Mouse (Mus musculus): ENCODE data around the gene Pdzk1ip1.

The Pdzk1ip1 gene

GRCm38 (mm10) chr4:115121608-115122007 is 33.1 kb downstream of the Pdzk1ip1 start:
- DNase-seq (ENCODE audit: low spot score in 2 of 2) = no peak

DNA sequence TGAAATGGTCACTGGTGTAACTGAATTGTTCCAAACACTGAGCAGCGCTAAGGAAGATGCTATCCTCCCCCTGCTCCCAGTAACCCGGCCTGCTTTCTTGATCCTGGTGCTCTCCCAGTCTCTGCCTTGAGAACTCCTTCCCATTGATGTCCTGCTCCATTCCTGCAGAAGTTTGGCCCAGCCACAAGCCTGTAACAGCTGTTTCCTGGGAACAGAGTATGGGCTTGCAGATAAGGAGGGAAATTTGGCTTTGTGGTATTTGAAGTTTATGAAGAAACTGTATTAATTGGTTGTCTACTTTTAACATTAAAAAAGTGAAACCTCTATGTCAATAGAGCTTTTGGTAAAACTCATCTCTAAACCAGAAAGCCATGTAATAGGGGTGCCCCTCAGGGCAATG is 35.0 kb downstream of the Pdzk1ip1 start:
- DNase-seq (ENCODE audit: low spot score in 2 of 2) = no peak

DNA sequence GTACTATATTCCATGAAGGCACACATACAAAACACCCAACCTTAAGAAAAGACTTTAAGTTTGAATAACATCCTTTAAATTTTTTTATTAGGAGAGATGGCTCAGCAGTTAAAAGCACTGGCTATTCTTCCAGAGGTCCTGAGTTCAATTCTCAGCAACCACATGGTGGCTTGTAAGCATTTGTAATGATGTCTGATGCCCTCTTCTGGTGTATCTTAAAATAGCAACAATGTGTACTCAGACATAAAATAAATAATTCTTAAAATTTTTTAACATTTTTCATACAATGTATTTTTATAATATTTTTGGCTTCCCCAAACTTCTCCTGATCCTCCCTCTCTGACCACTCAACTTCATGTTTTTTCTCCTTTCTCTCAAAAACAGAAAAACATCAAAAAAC is 36.2 kb downstream of the Pdzk1ip1 start:
- no peak for DNase-seq (ENCODE audit: low spot score in 2 of 2)

GRCm38 (mm10) chr4:115133085-115133484 is 44.6 kb downstream of the Pdzk1ip1 start:
- DNase-seq (ENCODE audit: low spot score in 2 of 2) = no peak

DNA sequence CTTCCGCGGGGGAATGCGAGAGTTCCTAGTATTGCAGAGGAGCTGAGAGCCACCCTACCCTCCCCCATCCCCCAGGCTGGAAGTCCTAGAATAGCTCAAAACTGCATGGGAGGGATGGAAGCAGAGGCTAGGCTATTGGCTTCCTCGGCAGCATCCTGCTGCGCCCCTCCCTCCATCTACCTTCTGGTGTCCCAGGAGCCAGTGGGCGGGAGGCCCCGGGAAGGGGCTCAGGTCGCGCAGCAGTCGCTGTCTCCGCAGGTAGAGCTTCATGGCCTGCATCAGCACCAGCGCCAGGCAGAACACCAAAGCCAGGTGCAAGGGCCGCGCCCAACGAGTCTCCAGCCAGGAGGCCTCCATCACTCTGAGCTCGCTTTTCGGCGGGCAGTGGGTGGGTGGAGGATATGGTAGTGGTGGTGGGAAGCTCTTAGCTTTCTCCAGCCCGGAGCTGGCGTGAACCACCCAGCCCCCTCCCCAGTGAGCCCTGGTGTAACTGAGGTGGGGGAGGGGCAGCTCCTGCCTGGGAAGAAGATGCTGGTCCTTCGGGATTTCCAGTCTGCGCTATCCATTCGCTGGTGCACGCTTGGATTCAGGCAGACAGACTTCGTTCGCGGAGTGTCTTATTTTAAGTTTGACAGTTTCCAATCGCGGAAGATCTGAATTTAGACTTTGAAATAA is 45.2 kb downstream of the Pdzk1ip1 start, which contains the start of gene Cyp4x1:
TSS of gene Cyp4x1 (minus strand) at position 661 of the 675 bp plus-strand sequence.
- DNase-seq (ENCODE audit: low spot score in 2 of 2) = no peak

GRCm38 (mm10) chr4:115134296-115134630 is 45.8 kb downstream of the Pdzk1ip1 start:
- no peak for DNase-seq (ENCODE audit: low spot score in 2 of 2)
